Mouse (Mus musculus) kidney, postnatal 14 days (tissue): ENCODE data around the gene Npff.

Source experiments
- DNase-seq: peaks from one replicate; pipeline ENCODE4 v3.0.0; 2022; ENCODE audit warnings: mixed read lengths

Npff gene

GRCm38 (mm10) chr15:102519211-102520141, 5.3 kb downstream of the Npff start:
- DNase-seq: no peak

GRCm38 (mm10) chr15:102518859-102519201, 5.9 kb downstream of the Npff start:
- no peak for DNase-seq

- peak; percentile 100 for DNase-seq
These were observed 6.5 kb downstream of the Npff start, which contains the start of gene Tarbp2 for GRCm38 (mm10) chr15:102517976-102518858. TSS of gene Tarbp2 (plus strand) at chr15:102518192.

GRCm38 (mm10) chr15:102517631-102517975, 7.1 kb downstream of the Npff start:
- no peak for DNase-seq

GRCm38 (mm10) chr15:102516728-102517404, 7.9 kb downstream of the Npff start, which contains the start of gene Map3k12:
TSS of gene Map3k12 (minus strand) at chr15:102517064.
- DNase-seq: peak; percentile 83

GRCm38 (mm10) chr15:102516293-102516692, 8.4 kb downstream of the Npff start:
- peak; percentile 37 for DNase-seq

GRCm38 (mm10) chr15:102515791-102516190, 9.0 kb downstream of the Npff start:
- no peak for DNase-seq

- no peak for DNase-seq
These were observed 9.5 kb downstream of the Npff start for GRCm38 (mm10) chr15:102515261-102515660.

- no peak for DNase-seq
These were observed 11.7 kb downstream of the Npff start for GRCm38 (mm10) chr15:102513004-102513403.

- no peak for DNase-seq
These were observed 12.3 kb downstream of the Npff start for GRCm38 (mm10) chr15:102512471-102512870.

- DNase-seq: no peak
These were observed 12.7 kb downstream of the Npff start for GRCm38 (mm10) chr15:102512010-102512409.

GRCm38 (mm10) chr15:102511285-102511833, 13.4 kb downstream of the Npff start:
- DNase-seq: peak; percentile 56

GRCm38 (mm10) chr15:102510590-102511284, 14.0 kb downstream of the Npff start:
- DNase-seq: peak; percentile 92

- DNase-seq: peak; percentile 38
These were observed 14.6 kb downstream of the Npff start for GRCm38 (mm10) chr15:102510110-102510509.

GRCm38 (mm10) chr15:102508336-102508735, 16.4 kb downstream of the Npff start:
- DNase-seq: no peak

- no peak for DNase-seq
These were observed 17.2 kb downstream of the Npff start for GRCm38 (mm10) chr15:102507561-102507960.

GRCm38 (mm10) chr15:102506864-102507263, 17.9 kb downstream of the Npff start:
- no peak for DNase-seq

- no peak for DNase-seq
These were observed 18.3 kb downstream of the Npff start for GRCm38 (mm10) chr15:102506464-102506830.

- no peak for DNase-seq
These were observed 18.8 kb downstream of the Npff start for GRCm38 (mm10) chr15:102505770-102506463.

GRCm38 (mm10) chr15:102505073-102505769, 19.5 kb downstream of the Npff start:
- no peak for DNase-seq
